Mouse (Mus musculus): ENCODE results near the gene Cerk. TPM values are rescaled to one million over a fixed set of nuclear protein-coding genes. Genes with fewer than 3 reads are reported as not detected.

Cerk gene
- polyA plus RNA-seq, 1 experiment from 2014 or later = 24.1 TPM

Other genes with a start within 250 kb of the Cerk start
- gene Celsr1, start 152.4 kb downstream of the Cerk start, polyA plus RNA-seq (2016; fragmentation: Nextera tagmentation; extraction: Ambion mirVana) = 7.3 and 7.9 TPM in 2 replicates
- 33.4 and 36.6 TPM in 2 replicates for gene Gramd4, start 128.4 kb downstream of the Cerk start, polyA plus RNA-seq (2016; fragmentation: Nextera tagmentation; extraction: Ambion mirVana)
- 9.1 and 9.4 TPM in 2 replicates for gene Tbc1d22a, start 28.3 kb upstream of the Cerk start, polyA plus RNA-seq (2016; fragmentation: Nextera tagmentation; extraction: Ambion mirVana)

Measured in forebrain, embryonic 12.5 days (tissue).